Mouse (Mus musculus) sigmoid colon, adult 10 weeks (tissue): ENCODE measurements around the gene Hist1h4f. TPM values are rescaled to one million over a fixed set of nuclear protein-coding genes. Genes with fewer than 3 reads are reported as not detected.

Source experiments
- polyA plus RNA-seq: library from polyadenylated mRNA; stranded (reverse); fragments of 350-450 nt; fragmentation: Illumina TruSeq; extraction: RNeasy Lipid Tissue Mini Kit (QIAGEN cat#74804); gene quantifications from one replicate; pipeline ENCODE4 v1.2.3, GENCODE M21; 2014; ENCODE audit warnings: low read depth, low replicate concordance

Hist1h4f gene
- polyA plus RNA-seq, 1 experiment from 2014 or later: not detected

Other genes starting within 250 kb of the Hist1h4f start
- gene Zfp322a, start 182.4 kb downstream of the Hist1h4f start, polyA plus RNA-seq: 97.3 TPM
- gene Abt1, start 127.8 kb downstream of the Hist1h4f start, polyA plus RNA-seq: 2.2 TPM
- 4.6 TPM for gene Btn1a1, start 85.7 kb downstream of the Hist1h4f start, polyA plus RNA-seq
- not detected for gene Btn2a2, start 62.8 kb downstream of the Hist1h4f start, polyA plus RNA-seq
- not detected for gene Hist1h4h, start 20.6 kb downstream of the Hist1h4f start, polyA plus RNA-seq
- gene Hist1h2af, start 17.7 kb downstream of the Hist1h4f start, polyA plus RNA-seq: not detected
- not detected for gene Hist1h3g, start 16.2 kb downstream of the Hist1h4f start, polyA plus RNA-seq
- 2.1 TPM for gene Hist1h2bh, start 8.3 kb downstream of the Hist1h4f start, polyA plus RNA-seq
- not detected for gene Hist1h3f, start 7.6 kb downstream of the Hist1h4f start, polyA plus RNA-seq
- gene Hist1h1d, start 1.6 kb upstream of the Hist1h4f start, polyA plus RNA-seq: 3.9 TPM
- gene Hist1h3e, start 10.7 kb upstream of the Hist1h4f start, polyA plus RNA-seq: not detected
- gene Hist1h2ae, start 19.6 kb upstream of the Hist1h4f start, polyA plus RNA-seq: not detected
- gene Hist1h2bg, start 19.7 kb upstream of the Hist1h4f start, polyA plus RNA-seq: 3.6 TPM
- not detected for gene Hist1h2bf, start 22.5 kb upstream of the Hist1h4f start, polyA plus RNA-seq
- gene Hist1h2ad, start 22.7 kb upstream of the Hist1h4f start, polyA plus RNA-seq: not detected
- 6.7 TPM for gene Hist1h3d, start 24.1 kb upstream of the Hist1h4f start, polyA plus RNA-seq
- 2.3 TPM for gene Hist1h4d, start 29.9 kb upstream of the Hist1h4f start, polyA plus RNA-seq
- gene Hist1h2be, start 69.5 kb upstream of the Hist1h4f start, polyA plus RNA-seq: 16.9 TPM
- gene Hist1h1e, start 70.9 kb upstream of the Hist1h4f start, polyA plus RNA-seq: 6.3 TPM
- 9.6 TPM for gene Hist1h2ac, start 132.3 kb upstream of the Hist1h4f start, polyA plus RNA-seq
- gene Hist1h2bc, start 132.6 kb upstream of the Hist1h4f start, polyA plus RNA-seq: 364 TPM
- not detected for gene Hist1h1t, start 144.2 kb upstream of the Hist1h4f start, polyA plus RNA-seq
- 2.2 TPM for gene Hist1h4c, start 146.8 kb upstream of the Hist1h4f start, polyA plus RNA-seq
- 13.2 TPM for gene Hfe, start 159.2 kb upstream of the Hist1h4f start, polyA plus RNA-seq
- 96.7 TPM for gene Hist1h1c, start 187.2 kb upstream of the Hist1h4f start, polyA plus RNA-seq
- gene Hist1h3c, start 194.0 kb upstream of the Hist1h4f start, polyA plus RNA-seq: not detected
- gene Hist1h2bb, start 195.1 kb upstream of the Hist1h4f start, polyA plus RNA-seq: not detected
- gene Hist1h2ab, start 199.5 kb upstream of the Hist1h4f start, polyA plus RNA-seq: not detected
- not detected for gene Hist1h3b, start 200.6 kb upstream of the Hist1h4f start, polyA plus RNA-seq
- not detected for gene Hist1h4b, start 205.4 kb upstream of the Hist1h4f start, polyA plus RNA-seq
- not detected for gene Hist1h4a, start 209.6 kb upstream of the Hist1h4f start, polyA plus RNA-seq
- gene Hist1h3a, start 210.7 kb upstream of the Hist1h4f start, polyA plus RNA-seq: not detected
- gene Hist1h1a, start 212.0 kb upstream of the Hist1h4f start, polyA plus RNA-seq: not detected
- gene Trim38, start 218.3 kb upstream of the Hist1h4f start, polyA plus RNA-seq: 1.1 TPM